Mouse (Mus musculus): ENCODE results near the gene Atp2a1. TPM values are rescaled to one million over a fixed set of nuclear protein-coding genes. Genes with fewer than 3 reads are reported as not detected.
A peak's percentile ranks its signal among the peaks of the same experiment; 100 is the strongest.
"Not testable (repeated sequence)": the region's sequence is repeated elsewhere in the genome, so short reads cannot be mapped to it uniquely, and the experiment has no call there.

Atp2a1 gene
- polyA plus RNA-seq, 1 experiment = 8.0 TPM

DNA sequence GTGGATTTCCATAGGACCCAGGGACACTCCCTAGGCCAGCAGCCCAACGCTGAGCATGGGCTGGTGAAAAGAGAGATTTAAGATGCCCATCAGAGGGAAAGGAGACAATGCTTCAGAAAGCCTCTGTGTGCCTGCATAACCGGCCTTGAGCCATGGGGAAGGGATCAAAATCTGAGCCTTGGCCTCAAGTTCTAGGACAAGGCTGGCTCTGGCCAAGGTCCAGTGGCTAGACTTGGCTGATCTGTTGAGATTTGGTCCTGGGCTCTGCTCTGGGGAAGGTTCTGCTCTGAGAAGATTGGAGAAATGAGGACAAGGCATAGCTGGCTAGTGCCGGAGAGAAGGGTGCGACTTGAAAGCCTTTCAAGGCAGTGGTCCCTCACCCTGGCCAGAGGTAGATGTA, 51.8 kb downstream of the Atp2a1 start:
- no peak for DNase-seq (ENCODE audit: low read depth)

DNA sequence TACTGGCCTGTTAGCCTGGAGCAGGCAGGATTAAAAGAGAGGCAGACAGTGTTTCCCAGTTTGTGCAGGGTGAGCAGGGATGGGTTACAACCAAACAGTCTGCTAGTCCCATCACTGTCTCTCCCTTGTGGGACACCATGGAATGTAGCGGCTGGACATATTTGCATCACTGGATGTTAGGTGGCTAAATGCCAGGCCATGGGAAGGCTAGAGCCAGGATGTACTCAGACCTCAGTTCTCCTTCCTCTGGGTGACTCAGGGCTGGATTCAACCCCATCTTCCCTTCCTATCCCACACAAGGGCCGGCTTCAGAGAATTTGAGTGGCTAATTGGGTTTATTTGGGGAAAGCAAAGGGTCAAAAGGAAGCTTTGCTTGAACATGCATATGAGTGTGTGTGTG, 54.2 kb downstream of the Atp2a1 start:
- DNase-seq (ENCODE audit: low read depth) = no peak

DNA sequence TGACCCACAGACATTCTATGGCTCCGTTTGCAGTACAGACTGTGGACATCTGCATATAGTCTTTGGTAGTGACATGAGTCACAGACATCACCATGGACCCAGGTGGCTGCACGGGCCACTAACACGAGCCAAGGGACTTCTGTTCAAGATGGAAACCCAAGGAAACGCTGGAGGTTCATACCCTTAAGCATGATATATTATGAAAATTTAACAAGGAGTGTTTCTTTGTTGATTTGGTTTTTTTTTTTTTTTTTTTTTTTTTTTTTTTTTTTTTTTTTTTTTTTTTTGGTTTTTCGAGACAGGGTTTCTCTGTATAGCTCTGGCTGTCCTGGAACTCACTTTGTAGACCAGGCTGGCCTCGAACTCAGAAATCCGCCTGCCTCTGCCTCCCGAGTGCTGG, 60.4 kb downstream of the Atp2a1 start:
- DNase-seq (ENCODE audit: low read depth) = not testable (repeated sequence)

DNA sequence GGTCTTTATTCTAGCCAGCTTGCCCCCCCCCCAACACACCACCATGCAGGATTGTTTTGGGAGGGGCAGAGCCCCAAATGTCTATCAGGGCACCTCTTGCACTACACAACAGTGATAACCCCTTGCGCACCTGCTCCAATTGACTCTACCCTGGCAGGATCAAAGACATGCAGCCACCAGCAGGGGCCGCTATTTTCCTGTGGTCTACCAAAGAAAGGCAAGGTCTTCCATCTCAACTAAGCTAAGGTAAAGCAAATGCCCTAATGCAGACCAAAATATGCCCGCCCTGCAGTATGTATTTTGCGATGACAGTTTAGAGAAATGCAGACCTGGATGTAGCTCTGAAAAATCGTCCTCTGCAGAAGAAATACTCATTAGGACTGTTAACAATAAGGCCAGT, 63.4 kb downstream of the Atp2a1 start:
- no peak for DNase-seq (ENCODE audit: low read depth)

DNA sequence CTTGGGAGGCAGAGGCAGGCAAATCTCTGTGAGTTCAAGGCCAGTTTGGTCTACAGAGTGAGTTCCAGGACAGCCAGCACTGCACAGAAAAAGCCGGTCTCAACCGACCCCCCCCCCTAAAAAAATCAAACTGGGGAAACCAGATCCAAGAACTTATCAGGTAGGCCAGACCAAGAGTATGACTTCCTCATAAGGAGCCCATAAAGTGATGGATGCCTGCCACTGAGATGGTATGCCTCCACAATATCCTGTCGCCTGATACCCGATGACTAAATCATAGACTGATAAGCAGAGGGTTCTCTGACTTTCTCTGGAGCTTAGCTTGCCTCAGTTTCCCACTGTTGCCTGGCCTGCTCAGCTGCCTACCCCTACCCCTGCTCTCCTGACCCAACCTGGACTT, 65.1 kb downstream of the Atp2a1 start:
- DNase-seq (ENCODE audit: low read depth) = no peak

GRCm38 (mm10) chr7:126397221-126397620, 65.7 kb downstream of the Atp2a1 start:
- DNase-seq (ENCODE audit: low read depth) = no peak

DNA sequence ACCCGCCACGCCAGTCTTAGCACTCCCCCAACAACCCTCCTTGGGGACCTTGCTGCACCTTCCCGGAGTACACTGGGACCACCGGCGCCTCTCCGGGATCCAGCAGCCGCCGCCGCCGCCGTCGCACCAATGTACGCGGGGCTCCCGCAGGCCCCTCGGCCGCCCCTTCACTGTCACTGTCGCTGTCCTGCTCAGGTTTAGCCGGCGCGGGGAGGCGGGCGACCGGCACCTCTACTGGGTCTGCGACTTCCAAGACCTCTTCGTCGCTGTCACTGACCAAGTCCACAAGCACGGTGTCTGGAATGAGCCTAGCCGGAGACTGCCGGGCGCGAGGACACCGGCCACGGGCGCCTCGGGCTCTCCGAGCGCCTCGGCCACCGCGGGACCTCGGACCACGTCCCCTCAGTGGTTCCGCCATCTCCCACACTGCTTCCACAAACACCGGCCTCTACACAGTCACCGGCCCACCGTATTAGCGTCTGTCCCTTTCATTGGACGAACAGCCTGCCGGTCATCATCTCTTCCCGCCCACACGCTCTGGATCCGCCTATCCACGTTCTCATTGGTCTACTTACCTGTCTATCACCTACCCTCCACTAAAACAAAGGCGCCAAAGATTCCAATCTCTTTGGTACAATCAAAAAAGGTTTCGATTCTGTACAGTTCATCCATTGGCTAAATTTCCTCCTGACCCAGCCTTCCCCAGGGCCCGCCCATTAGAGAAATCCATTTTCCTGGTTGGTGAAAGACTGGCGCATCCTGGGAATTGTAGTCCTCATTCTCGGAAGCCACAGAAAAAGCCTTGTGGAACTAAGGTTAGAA, 66.4 kb downstream of the Atp2a1 start, which contains the start of gene Nfatc2ip:
Gene Nfatc2ip, minus strand, starts transcription at position 440 of the 822 bp plus-strand sequence.
- DNase-seq (ENCODE audit: low read depth) = peak; percentile 99

Other genes with a start within 250 kb of the Atp2a1 start
- gene Sbk1, start 190.5 kb downstream of the Atp2a1 start, polyA plus RNA-seq (2012; rRNA removed) = 26.5 and 32.0 TPM in 2 replicates
- gene Lat, start 93.5 kb downstream of the Atp2a1 start, polyA plus RNA-seq (2012; rRNA removed) = 10.7 TPM in 2 replicates
- 144 and 156 TPM in 2 replicates for gene Spns1, start 85.7 kb downstream of the Atp2a1 start, polyA plus RNA-seq (2012; rRNA removed)
- gene Nfatc2ip, start 66.4 kb downstream of the Atp2a1 start, polyA plus RNA-seq (2012; rRNA removed) = 4.7 and 6.4 TPM in 2 replicates
- gene Cd19, start 48.2 kb downstream of the Atp2a1 start, polyA plus RNA-seq (2012; rRNA removed) = 0.95 and 1.2 TPM in 2 replicates
- 26.0 and 28.2 TPM in 2 replicates for gene Rabep2, start 34.3 kb downstream of the Atp2a1 start, polyA plus RNA-seq (2012; rRNA removed)
- 40.5 and 48.0 TPM in 2 replicates for gene Sh2b1, start 12.3 kb upstream of the Atp2a1 start, polyA plus RNA-seq (2012; rRNA removed)
- 92.1 and 92.3 TPM in 2 replicates for gene Tufm, start 24.3 kb upstream of the Atp2a1 start, polyA plus RNA-seq (2012; rRNA removed)
- gene Atxn2l, start 40.3 kb upstream of the Atp2a1 start, polyA plus RNA-seq (2012; rRNA removed) = 82.8 and 104 TPM in 2 replicates
- gene Eif3c, start 103.3 kb upstream of the Atp2a1 start, polyA plus RNA-seq (2012; rRNA removed) = 111 and 114 TPM in 2 replicates
- gene Apobr, start 121.8 kb upstream of the Atp2a1 start, polyA plus RNA-seq (2012; rRNA removed) = 22.4 and 30.5 TPM in 2 replicates
- 76.8 and 98.2 TPM in 2 replicates for gene Cln3, start 122.7 kb upstream of the Atp2a1 start, polyA plus RNA-seq (2012; rRNA removed)
- gene Il27, start 131.8 kb upstream of the Atp2a1 start, polyA plus RNA-seq (2012; rRNA removed) = 0.13 TPM in 1 of 2 replicates, not detected in the other
- gene Nupr1, start 167.8 kb upstream of the Atp2a1 start, polyA plus RNA-seq (2012; rRNA removed) = 49.9 and 55.5 TPM in 2 replicates
- gene Sgf29, start 186.2 kb upstream of the Atp2a1 start, polyA plus RNA-seq (2012; rRNA removed) = 25.4 and 48.2 TPM in 2 replicates
- gene Sult1a1, start 213.3 kb upstream of the Atp2a1 start, polyA plus RNA-seq (2012; rRNA removed) = 107 and 126 TPM in 2 replicates
- gene Bola2, start 232.3 kb upstream of the Atp2a1 start, polyA plus RNA-seq (2012; rRNA removed) = 70.6 and 75.0 TPM in 2 replicates
- 24.2 and 26.3 TPM in 2 replicates for gene Slx1b, start 232.7 kb upstream of the Atp2a1 start, polyA plus RNA-seq (2012; rRNA removed)
- gene Coro1a, start 244.7 kb upstream of the Atp2a1 start, polyA plus RNA-seq (2012; rRNA removed) = 38.2 and 61.2 TPM in 2 replicates